Comparison of ENCODE assay signal across 9 mouse cellular contexts in the genomic region with DNA sequence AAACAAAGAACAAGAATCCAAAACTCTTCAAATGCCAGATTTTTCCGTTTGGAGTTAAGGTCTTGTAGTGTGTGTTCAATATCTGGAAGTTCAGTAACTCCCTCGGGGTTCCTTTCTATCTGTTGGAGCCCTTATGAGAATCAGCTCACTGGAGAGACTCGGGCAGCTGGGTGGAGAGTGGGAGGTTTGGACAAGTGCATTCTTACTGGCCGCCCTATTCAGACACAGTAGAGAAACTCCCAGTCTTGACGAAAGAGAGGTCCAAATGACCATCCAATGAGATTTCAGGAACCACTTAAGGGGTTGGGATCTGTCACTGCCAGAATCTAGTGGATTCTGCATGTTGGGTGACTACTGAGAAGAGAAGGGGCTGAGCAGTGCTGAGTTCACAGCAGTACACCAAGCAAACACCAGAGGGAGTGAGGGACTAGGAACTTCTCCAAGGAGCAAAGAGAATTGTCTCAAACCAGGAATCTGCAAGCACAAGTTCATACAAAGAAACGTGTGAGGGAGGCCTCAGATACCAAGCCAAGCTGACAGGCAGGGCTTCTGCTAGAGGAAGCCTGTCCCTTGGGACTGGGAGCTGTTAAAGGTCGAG.
A peak's percentile ranks its signal among the peaks of the same experiment; 100 is the strongest.
DNase-seq lines count a peak whose midpoint lies in the region; ATAC-seq and TF ChIP-seq lines count a peak whose summit lies in the region.
"Had no signal": no experiment of that assay in that cellular context is flagged by ENCODE, and none has a peak within 500 bp of the region (broad histone marks: within the 10 kb centered on the region; RNA-seq: fewer than 3 reads in every experiment).

No protein-coding gene starts in this region.

- WGBS in neural tube, embryonic 13.5 days: 49% methylated on average over 7 of the region's 7 CpGs

- H3K27ac ChIP-seq in cortical plate, adult 2 months (ENCODE audit: insufficient read depth, low read length): no peak overlapping the region
- H3K27ac ChIP-seq in neural tube, embryonic 13.5 days (replicated peaks): no peak overlapping the region
- H3K27ac ChIP-seq: macrophage had no signal

- H3K36me3 ChIP-seq in E14TG2a.4 (ENCODE audit: insufficient read depth, low read length): no peaks in the 10 kb centered on the region
- no peaks in the 10 kb centered on the region for H3K36me3 ChIP-seq in neural tube, embryonic 13.5 days

- TF ChIP-seq CTCF in E14TG2a.4 (conservative IDR thresholded peaks at IDR 0.05; ENCODE audit: low read length): peak; percentile 53
- TF ChIP-seq CTCF in cortical plate, adult 2 months (IDR thresholded peaks at IDR 0.05; ENCODE audit: extremely low read depth, insufficient read depth, low read length): peak; percentile 76

- H3K4me3 ChIP-seq in E14TG2a.4 (replicated peaks; ENCODE audit: low read length): no peak overlapping the region
- no peak overlapping the region for H3K4me3 ChIP-seq in cortical plate, adult 2 months (ENCODE audit: insufficient read depth, low read length)
- H3K4me3 ChIP-seq in neural tube, embryonic 13.5 days: no peak overlapping the region

- H3K9me3 ChIP-seq in E14TG2a.4 (ENCODE audit: low read length): peaks cover 4% of the 10 kb centered on the region; the same call in 1 of the 2 replicates
- H3K9me3 ChIP-seq in neural tube, embryonic 13.5 days: no peaks in the 10 kb centered on the region

- H3K4me2 ChIP-seq in neural tube, embryonic 13.5 days: no peak overlapping the region

- DNase-seq in R1 (ENCODE audit: low read depth, low spot score): peak; percentile 86
- peak; percentile 2 to 41 for DNase-seq in heart, postnatal 14 days
- peak; percentile 69 to 73 for DNase-seq in layer of hippocampus, postnatal 10 days (ENCODE audit: low spot score in 2 of 2)
- DNase-seq in thymus, adult 18-20 months: no peak

- intact Hi-C loops in heart, postnatal 14 days (cut with DNase I): loop anchor here (2.0 kb wide), 1 partner anchor 484 kb away; no protein-coding TSS in a partner anchor

- H3K9ac ChIP-seq in neural tube, embryonic 13.5 days: no peak overlapping the region

- ATAC-seq in neural tube, embryonic 13.5 days (ENCODE audit: low read depth): 0 out of 2 replicates have a peak, but pooled peaks have one; percentile 63
- ATAC-seq in megakaryocyte, adult 5-6 weeks (ENCODE audit: poor library complexity, severe bottlenecking): no peak

- H3K27me3 ChIP-seq in E14TG2a.4 (ENCODE audit: insufficient read depth, low read length): no peaks in the 10 kb centered on the region
- no peaks in the 10 kb centered on the region for H3K27me3 ChIP-seq in neural tube, embryonic 13.5 days

- TF ChIP-seq POLR2A in cortical plate, adult 2 months (IDR thresholded peaks at IDR 0.05; ENCODE audit: extremely low read depth, insufficient read depth, low read length): no peak

- no peaks in the 10 kb centered on the region for H3K4me1 ChIP-seq in E14TG2a.4 (replicated peaks; ENCODE audit: low read depth, low read length)
- H3K4me1 ChIP-seq in cortical plate, adult 2 months (ENCODE audit: control insufficient read depth, insufficient read depth, low read length): no peaks in the 10 kb centered on the region
- H3K4me1 ChIP-seq in neural tube, embryonic 13.5 days (replicated peaks): no peaks in the 10 kb centered on the region

Comparison
In these comparisons a context has a peak if more than half of its experiments do, and no peak if none do; other contexts are left out.
1. DNase-seq: peak in R1 (single experiment), heart, postnatal 14 days (2 of 2) and layer of hippocampus, postnatal 10 days (2 of 2); none in thymus, adult 18-20 months (0 of 2).